Mouse (Mus musculus): ENCODE results near the gene Gm11096.

- TF ChIP-seq GATA1 (IDR thresholded peaks at IDR 0.05; ENCODE audit: borderline replicate concordance, low read length) (no peak), FLI1 (IDR thresholded peaks at IDR 0.05; ENCODE audit: low read length) (no peak)
These were observed 21.6 kb upstream of the Gm11096 start for GRCm38 (mm10) chr17:81419802-81420459.
